Mouse (Mus musculus) hindbrain, embryonic 14.5 days (tissue): ENCODE data around the gene Gm29289. TPM values are rescaled to one million over a fixed set of nuclear protein-coding genes. Genes with fewer than 3 reads are reported as not detected.
"Not testable (repeated sequence)": the region's sequence is repeated elsewhere in the genome, so short reads cannot be mapped to it uniquely, and the experiment has no call there.

Source experiments
- ATAC-seq: fragments of 200-750 bp; cut with Nextera tagmentation; 2 replicates; pipeline ENCODE4 v1.8.0; 2017; ENCODE audit warnings: moderate number of reproducible peaks, mild to moderate bottlenecking, moderate TSS enrichment, moderate library complexity; ENCODE audit not compliant: low FRiP score
- DNase-seq: peaks from one replicate; pipeline ENCODE4 v3.0.0-alpha.2; 2015; ENCODE audit warnings: low spot score
- H3K27ac ChIP-seq: fragments of 300-500 bp; sonication (generic); 2 replicates; pipeline ENCODE4 v1.5.1; 2014; ENCODE audit warnings: mild to moderate bottlenecking, moderate library complexity
- H3K27me3 ChIP-seq: fragments of 300-500 bp; sonication (generic); 2 replicates; pipeline ENCODE4 v1.6.1; 2014; ENCODE audit warnings: mild to moderate bottlenecking, low read length, mixed read lengths; ENCODE audit not compliant: control insufficient read depth, insufficient read depth
- H3K36me3 ChIP-seq: fragments of 300-500 bp; sonication (generic); replicated peaks from 2 replicates; pipeline ENCODE4 v1.6.1; 2014; ENCODE audit not compliant: control insufficient read depth, insufficient read depth
- H3K4me1 ChIP-seq: fragments of 300-500 bp; sonication (generic); replicated peaks from 2 replicates; pipeline ENCODE4 v1.6.1; 2014; ENCODE audit warnings: antibody characterized with exemption, low read length, mixed read lengths; ENCODE audit not compliant: control insufficient read depth, insufficient read depth
- H3K4me2 ChIP-seq: fragments of 300-500 bp; sonication (generic); replicated peaks from 2 replicates; pipeline ENCODE4 v1.6.1; 2014; ENCODE audit warnings: mild to moderate bottlenecking, moderate library complexity
- H3K4me3 ChIP-seq: fragments of 300-500 bp; sonication (generic); replicated peaks from 2 replicates; pipeline ENCODE4 v1.5.1; 2014; ENCODE audit warnings: mild to moderate bottlenecking, low read length
- H3K9ac ChIP-seq: fragments of 300-500 bp; sonication (generic); 2 replicates; pipeline ENCODE4 v1.6.1; 2014
- H3K9me3 ChIP-seq: fragments of 300-500 bp; sonication (generic); 2 replicates; pipeline ENCODE4 v1.6.1; 2016; ENCODE audit warnings: low read length; ENCODE audit not compliant: control insufficient read depth
- WGBS: fragments of 180-500 bp; shearing (Covaris S2); extraction: QIAGEN DNeasy Blood & Tissue Kit; methylation state at CpG from one replicate; pipeline ENCODE4 v1.1.7; 2014; 5-methylcytosine and 5-hydroxymethylcytosine counted together
- polyA plus RNA-seq: library from polyadenylated mRNA; unstranded; fragments of >200 nt; fragmentation: Nextera tagmentation; extraction: Ambion mirVana; gene quantifications from 2 replicates; pipeline ENCODE4 v1.2.1, GENCODE M21; 2014

Gm29289 gene
- polyA plus RNA-seq = not detected in 2 replicates

DNA sequence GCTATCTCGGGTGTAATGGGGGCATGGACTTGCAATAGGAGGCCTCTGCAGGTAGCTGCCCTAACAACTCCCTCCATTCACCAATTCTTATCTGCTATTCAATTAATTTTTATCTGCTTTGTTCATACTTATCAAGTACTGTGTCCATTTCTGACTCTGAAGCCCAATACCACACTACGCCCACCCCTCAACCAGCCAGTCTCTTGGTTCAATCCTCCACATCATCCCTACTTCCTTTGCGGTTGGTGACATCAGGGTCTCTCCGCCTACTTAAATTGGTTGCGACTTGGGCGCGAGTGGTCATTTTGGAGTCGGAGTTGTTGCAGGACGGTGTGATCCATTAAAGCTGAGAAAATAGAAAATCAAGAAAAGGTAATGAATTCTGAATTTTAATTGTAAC lies at the start of gene Gm29289:
TSS of gene Gm29289 (plus strand) at position 301 of the 400 bp plus-strand sequence.
- WGBS = no CpG with 5 or more reads among the region's 9 CpGs
- H3K4me2 ChIP-seq, H3K36me3 ChIP-seq, DNase-seq, H3K27me3 ChIP-seq, H3K9me3 ChIP-seq, H3K27ac ChIP-seq, H3K4me1 ChIP-seq, H3K4me3 ChIP-seq, H3K9ac ChIP-seq, ATAC-seq: not testable (repeated sequence)

DNA sequence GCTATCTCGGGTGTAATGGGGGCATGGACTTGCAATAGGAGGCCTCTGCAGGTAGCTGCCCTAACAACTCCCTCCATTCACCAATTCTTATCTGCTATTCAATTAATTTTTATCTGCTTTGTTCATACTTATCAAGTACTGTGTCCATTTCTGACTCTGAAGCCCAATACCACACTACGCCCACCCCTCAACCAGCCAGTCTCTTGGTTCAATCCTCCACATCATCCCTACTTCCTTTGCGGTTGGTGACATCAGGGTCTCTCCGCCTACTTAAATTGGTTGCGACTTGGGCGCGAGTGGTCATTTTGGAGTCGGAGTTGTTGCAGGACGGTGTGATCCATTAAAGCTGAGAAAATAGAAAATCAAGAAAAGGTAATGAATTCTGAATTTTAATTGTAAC lies 31.7 kb upstream of the Gm29289 start, which contains the start of gene Gm10352:
TSS of gene Gm10352 (plus strand) at position 301 of the 400 bp plus-strand sequence.
- H3K4me1 ChIP-seq, H3K36me3 ChIP-seq, DNase-seq, H3K27me3 ChIP-seq, H3K9me3 ChIP-seq, H3K9ac ChIP-seq, ATAC-seq, H3K4me2 ChIP-seq, H3K27ac ChIP-seq, H3K4me3 ChIP-seq: not testable (repeated sequence)
- WGBS = no CpG with 5 or more reads among the region's 9 CpGs

Other genes with a start within 250 kb of the Gm29289 start
- gene H2al2b, start 211.9 kb upstream of the Gm29289 start, polyA plus RNA-seq = not detected in 2 replicates
- gene Gm4064, start 136.4 kb upstream of the Gm29289 start, polyA plus RNA-seq = 0.39 TPM in 1 of 2 replicates, not detected in the other
- not detected in 2 replicates for gene Rbmy, start 101.9 kb upstream of the Gm29289 start, polyA plus RNA-seq
- not detected in 2 replicates for gene Gm10256, start 101.9 kb upstream of the Gm29289 start, polyA plus RNA-seq
- 0.21 TPM in 1 of 2 replicates, not detected in the other for gene Gm10352, start 31.6 kb upstream of the Gm29289 start, polyA plus RNA-seq